In genomic region chr5:119080747-119081146, GRCm38 (mm10) we compare ENCODE assay signal across 16 mouse cellular contexts.
"Had no signal": no experiment of that assay in that cellular context is flagged by ENCODE, and none has a peak within 500 bp of the region (broad histone marks: within the 10 kb centered on the region; RNA-seq: fewer than 3 reads in every experiment).

No protein-coding gene starts in this region.

- H3K27ac ChIP-seq: liver, embryonic 14.5 days; lung, embryonic 15.5 days; macrophage; midbrain, embryonic 12.5 days; midbrain, embryonic 15.5 days; neural tube, embryonic 12.5 days had no signal

- ATAC-seq: lung, postnatal 0 days; midbrain, embryonic 15.5 days had no signal

- H3K4me1 ChIP-seq: megakaryocyte, embryonic 14.5 days had no signal

- H3K4me3 ChIP-seq: lung, embryonic 15.5 days; megakaryocyte, embryonic 14.5 days; midbrain, embryonic 12.5 days; midbrain, embryonic 15.5 days; neural tube, embryonic 12.5 days had no signal

- H3K36me3 ChIP-seq: lung, embryonic 15.5 days; midbrain, embryonic 12.5 days; midbrain, embryonic 15.5 days; neural tube, embryonic 12.5 days had no signal

- H3K9ac ChIP-seq: liver, embryonic 14.5 days; lung, embryonic 15.5 days; midbrain, embryonic 12.5 days; midbrain, embryonic 15.5 days; neural tube, embryonic 12.5 days had no signal

- H3K4me2 ChIP-seq: lung, embryonic 15.5 days; midbrain, embryonic 12.5 days; midbrain, embryonic 15.5 days; neural tube, embryonic 12.5 days had no signal

- H3K9me3 ChIP-seq: lung, embryonic 15.5 days; midbrain, embryonic 12.5 days; midbrain, embryonic 15.5 days; neural tube, embryonic 12.5 days had no signal

- DNase-seq: lung, adult 2 months; lung, postnatal 14 days; lung, postnatal 36 days; right cerebral cortex, postnatal 14 days; spleen, adult 18-20 months; thymus, adult 18-20 months; thymus, postnatal 14 days; thymus, postnatal 36 days had no signal
